Mouse (Mus musculus): ENCODE results near the gene Adam11. TPM values are rescaled to one million over a fixed set of nuclear protein-coding genes. Genes with fewer than 3 reads are reported as not detected.

Gene Adam11
- polyA plus RNA-seq, 1 experiment from 2014 or later: 32.8 TPM

DNA sequence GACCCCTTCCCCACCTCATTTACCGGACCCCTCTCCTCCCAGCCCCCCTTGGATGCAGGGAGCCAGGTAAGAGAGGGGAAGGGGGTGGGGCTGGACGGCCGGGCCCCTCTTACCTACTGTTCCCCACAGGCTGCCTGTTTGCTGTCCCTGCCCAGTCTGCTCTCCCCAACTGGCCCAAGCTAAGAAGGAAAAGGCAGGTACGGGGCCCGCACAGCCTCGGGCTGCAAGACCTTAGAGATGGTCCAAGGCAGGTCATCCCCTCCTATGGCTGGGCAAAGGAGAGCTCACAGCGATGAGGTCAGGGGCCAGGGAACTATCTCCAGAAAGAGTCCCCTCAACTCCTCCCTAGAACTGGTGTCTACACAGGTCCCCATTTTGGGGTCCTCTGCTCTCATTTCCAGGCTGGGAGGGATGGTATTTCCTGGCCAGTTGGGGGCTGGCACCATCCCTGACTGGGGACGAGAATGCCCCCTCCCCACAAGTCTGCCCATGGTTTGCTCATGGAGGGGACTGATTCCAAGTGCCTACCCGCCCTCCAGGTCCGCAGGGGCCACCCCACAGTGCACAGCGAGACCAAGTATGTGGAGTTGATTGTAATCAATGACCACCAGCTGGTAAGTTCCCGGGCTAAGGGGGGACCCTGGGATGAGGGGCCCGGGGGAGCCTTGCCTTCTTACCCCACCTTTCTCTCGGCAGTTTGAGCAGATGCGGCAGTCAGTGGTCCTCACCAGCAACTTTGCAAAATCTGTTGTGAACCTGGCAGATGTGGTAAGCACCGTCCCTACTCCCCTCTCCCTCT lies 10.9 kb downstream of the Adam11 start:
- Histone ChIP-seq H3K36me3 (peaks cover 14% of the 10 kb centered on the region), H3K9ac (replicated peaks) (peak overlapping the region; percentile 7), H3K27me3 (peaks cover 4% of the 10 kb centered on the region; the same call in 1 of the 2 replicates), H3K4me2 (replicated peaks) (peak overlapping the region; percentile 41), H3K4me3 (replicated peaks) (no peak overlapping the region), H3K27ac (peak overlapping the region; percentile 53), H3K9me3 (no peaks in the 10 kb centered on the region), H3K4me1 (replicated peaks) (peaks cover 76% of the 10 kb centered on the region)
- ATAC-seq: no peak
- 22% methylated on average over 16 of the region's 16 CpGs for WGBS

DNA sequence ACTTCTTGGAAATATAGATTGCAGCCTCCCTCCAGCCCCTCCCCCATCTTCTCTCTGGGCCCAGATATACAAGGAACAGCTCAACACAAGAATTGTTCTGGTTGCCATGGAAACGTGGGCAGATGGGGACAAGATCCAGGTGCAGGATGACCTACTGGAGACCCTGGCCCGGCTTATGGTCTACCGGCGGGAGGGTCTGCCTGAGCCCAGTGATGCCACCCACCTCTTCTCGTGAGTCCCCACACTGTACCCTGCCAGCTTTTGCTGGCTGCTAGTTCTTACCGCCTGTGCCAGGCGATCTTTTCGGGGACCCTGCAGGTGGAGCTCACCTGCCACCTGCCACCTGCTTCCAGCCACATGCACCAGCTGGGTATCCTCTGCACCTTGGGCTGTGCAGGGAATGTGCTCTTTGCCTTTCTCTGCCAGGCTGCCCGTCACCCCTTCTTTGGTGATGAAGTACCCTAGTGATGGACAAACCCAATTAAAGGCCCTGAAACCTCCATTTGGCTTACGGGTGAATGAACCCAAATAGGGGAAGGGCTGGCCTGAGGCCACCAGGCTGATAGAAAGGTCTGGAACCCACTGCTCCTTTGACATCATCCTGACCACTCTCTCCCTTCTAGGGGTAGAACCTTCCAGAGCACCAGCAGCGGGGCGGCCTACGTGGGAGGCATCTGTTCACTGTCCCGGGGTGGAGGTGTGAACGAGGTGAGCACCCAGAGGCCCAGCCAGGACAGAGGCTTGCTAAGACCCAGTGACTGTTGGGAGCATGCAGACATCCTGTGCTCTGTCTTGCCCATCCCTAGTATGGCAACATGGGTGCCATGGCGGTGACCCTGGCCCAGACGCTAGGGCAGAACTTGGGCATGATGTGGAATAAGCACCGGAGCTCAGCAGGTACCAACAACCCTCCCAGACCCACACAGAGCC lies 11.8 kb downstream of the Adam11 start:
- Histone ChIP-seq H3K4me1 (replicated peaks) (peaks cover 77% of the 10 kb centered on the region), H3K9ac (replicated peaks) (peak overlapping the region; percentile 7; the same call in 1 of the 2 replicates), H3K27me3 (peaks cover 4% of the 10 kb centered on the region; the same call in 1 of the 2 replicates), H3K4me2 (replicated peaks) (peak overlapping the region; percentile 41), H3K9me3 (no peaks in the 10 kb centered on the region), H3K4me3 (replicated peaks) (no peak overlapping the region), H3K27ac (peak overlapping the region; percentile 96), H3K36me3 (peaks cover 18% of the 10 kb centered on the region)
- ATAC-seq: no peak
- 63% methylated on average over 18 of the region's 18 CpGs for WGBS

DNA sequence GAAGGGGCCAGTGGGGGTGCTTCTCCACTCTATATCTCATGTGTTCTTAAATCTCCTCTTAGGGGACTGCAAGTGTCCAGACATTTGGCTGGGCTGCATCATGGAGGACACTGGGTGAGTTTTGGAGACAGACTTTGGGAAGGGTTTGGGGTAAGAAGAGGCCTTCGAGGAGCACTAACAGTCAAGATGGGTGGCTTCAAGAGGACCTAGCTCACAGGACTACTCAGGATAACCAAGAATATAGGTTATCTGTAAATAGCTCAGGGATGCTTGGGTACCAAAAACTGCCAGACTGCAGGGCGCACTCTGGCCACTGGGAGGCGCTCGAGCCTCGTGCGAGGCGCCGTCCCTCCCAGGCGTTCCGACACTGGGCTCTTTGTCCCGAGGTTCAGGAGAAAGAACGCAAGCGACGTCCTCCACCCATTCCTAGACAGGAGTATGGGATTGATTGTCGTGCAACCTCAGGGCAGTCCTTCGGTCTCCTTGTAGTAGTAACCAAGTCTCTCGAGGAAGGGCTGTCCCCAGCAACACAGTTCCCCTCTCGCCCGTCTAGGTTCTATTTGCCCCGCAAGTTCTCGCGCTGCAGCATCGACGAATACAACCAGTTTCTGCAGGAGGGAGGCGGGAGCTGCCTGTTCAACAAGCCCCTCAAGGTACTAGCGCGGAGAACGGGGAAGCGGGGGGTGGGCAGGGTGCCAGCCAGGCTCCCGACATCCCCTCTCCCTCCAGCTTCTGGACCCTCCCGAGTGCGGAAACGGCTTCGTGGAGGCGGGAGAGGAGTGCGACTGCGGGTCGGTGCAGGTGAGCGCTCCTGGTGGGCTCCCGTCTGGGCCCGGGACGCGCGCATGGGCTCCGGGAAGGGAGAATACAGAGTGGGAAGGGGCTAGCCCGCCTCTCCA lies 12.7 kb downstream of the Adam11 start:
- peak overlapping the region; percentile 92 for H3K4me2 ChIP-seq (replicated peaks)
- ATAC-seq: peak; percentile 57
- peaks cover 80% of the 10 kb centered on the region for H3K4me1 ChIP-seq (replicated peaks)
- H3K9me3 ChIP-seq: no peaks in the 10 kb centered on the region
- H3K4me3 ChIP-seq (replicated peaks): peak overlapping the region; percentile 64
- H3K27me3 ChIP-seq: peaks cover 4% of the 10 kb centered on the region; the same call in 1 of the 2 replicates
- H3K9ac ChIP-seq (replicated peaks): peak overlapping the region; percentile 88
- H3K27ac ChIP-seq: peak overlapping the region; percentile 96
- under 1% methylated on average over 41 of the region's 46 CpGs for WGBS
- peaks cover 21% of the 10 kb centered on the region for H3K36me3 ChIP-seq

DNA sequence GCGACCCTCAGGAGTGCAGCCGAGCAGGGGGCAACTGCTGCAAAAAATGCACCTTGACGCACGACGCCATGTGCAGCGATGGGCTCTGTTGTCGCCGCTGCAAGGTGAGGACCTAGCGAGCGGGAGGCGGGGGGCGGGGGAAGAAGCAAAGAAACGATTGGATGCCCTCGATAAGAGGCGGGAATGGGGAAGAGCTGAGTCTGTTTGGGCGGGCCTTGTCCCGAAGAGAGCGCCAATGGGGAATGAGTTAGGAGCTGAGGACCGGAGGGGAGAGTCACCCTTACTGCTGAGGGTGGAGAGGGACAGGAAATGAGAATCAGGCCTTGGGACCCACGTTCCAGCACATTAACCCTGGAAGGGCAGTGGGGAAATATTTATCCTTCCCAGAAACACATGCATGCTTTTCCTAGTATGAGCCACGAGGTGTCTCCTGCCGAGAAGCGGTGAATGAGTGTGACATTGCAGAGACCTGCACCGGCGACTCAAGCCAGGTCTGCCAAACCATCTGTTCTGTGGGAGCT lies 13.4 kb downstream of the Adam11 start:
- peak; percentile 88 for ATAC-seq
- Histone ChIP-seq H3K4me2 (replicated peaks) (peak overlapping the region; percentile 92), H3K27ac (peak overlapping the region; percentile 96), H3K4me1 (replicated peaks) (peaks cover 73% of the 10 kb centered on the region), H3K9ac (replicated peaks) (peak overlapping the region; percentile 88), H3K4me3 (replicated peaks) (peak overlapping the region; percentile 64), H3K27me3 (peaks cover 4% of the 10 kb centered on the region; the same call in 1 of the 2 replicates), H3K9me3 (no peaks in the 10 kb centered on the region), H3K36me3 (peaks cover 21% of the 10 kb centered on the region)
- 2% methylated on average over 25 of the region's 25 CpGs for WGBS

DNA sequence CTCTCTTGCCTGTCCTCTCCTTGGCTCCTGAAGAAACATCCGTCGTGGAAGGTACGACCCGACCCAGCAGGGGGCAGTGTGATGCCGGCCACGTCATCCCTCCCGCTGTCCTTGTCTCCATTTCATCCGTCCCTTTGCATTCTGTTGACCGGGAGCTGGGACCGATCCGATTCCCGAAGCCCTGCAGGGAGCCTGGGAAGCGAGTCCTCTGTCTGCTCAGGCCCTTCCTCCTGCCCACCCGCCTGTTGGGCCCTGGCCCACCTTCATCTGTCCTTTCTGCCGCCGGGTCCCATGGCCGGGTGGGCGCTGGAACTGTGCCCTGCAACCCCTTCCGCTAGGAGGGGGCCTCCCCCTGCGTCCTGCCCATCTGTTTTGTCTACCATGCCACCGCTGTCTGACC lies 16.4 kb downstream of the Adam11 start:
- Histone ChIP-seq H3K9ac (replicated peaks) (peak overlapping the region; percentile 57), H3K4me3 (replicated peaks) (peak overlapping the region; percentile 19; the same call in 1 of the 2 replicates), H3K27me3 (peaks cover 4% of the 10 kb centered on the region; the same call in 1 of the 2 replicates), H3K36me3 (peaks cover 21% of the 10 kb centered on the region), H3K4me2 (replicated peaks) (peak overlapping the region; percentile 44), H3K9me3 (no peaks in the 10 kb centered on the region), H3K4me1 (replicated peaks) (peaks cover 44% of the 10 kb centered on the region), H3K27ac (no peak overlapping the region)
- 30% methylated on average over 21 of the region's 21 CpGs for WGBS
- no peak for ATAC-seq

DNA sequence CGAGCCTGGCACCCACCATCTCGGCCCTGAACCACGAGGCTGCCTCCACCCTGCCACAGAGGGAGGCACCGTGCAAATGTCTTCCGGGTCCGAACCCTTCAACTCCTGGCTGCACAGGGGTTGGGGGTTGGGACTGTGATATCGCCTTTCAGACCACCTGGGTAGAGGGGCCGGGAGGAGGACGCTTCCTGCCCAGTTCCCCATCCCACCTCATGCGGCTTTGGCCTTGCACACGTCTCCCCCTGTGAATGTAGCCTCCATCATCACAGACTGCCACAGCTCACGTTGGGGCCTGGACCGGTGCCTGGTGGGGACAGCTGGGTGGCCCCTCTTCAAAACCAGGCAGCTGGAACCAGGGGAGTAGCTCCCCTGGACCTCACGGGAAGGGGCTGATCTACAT lies 16.9 kb downstream of the Adam11 start:
- peaks cover 39% of the 10 kb centered on the region for H3K4me1 ChIP-seq (replicated peaks)
- peaks cover 4% of the 10 kb centered on the region; the same call in 1 of the 2 replicates for H3K27me3 ChIP-seq
- ATAC-seq: no peak
- no peak overlapping the region for H3K4me3 ChIP-seq (replicated peaks)
- H3K9me3 ChIP-seq: no peaks in the 10 kb centered on the region
- H3K9ac ChIP-seq (replicated peaks): no peak overlapping the region
- 32% methylated on average over 14 of the region's 14 CpGs for whole genome bisulfite sequencing
- no peak overlapping the region for H3K27ac ChIP-seq
- peak overlapping the region; percentile 44 for H3K4me2 ChIP-seq (replicated peaks)
- H3K36me3 ChIP-seq: peaks cover 21% of the 10 kb centered on the region

DNA sequence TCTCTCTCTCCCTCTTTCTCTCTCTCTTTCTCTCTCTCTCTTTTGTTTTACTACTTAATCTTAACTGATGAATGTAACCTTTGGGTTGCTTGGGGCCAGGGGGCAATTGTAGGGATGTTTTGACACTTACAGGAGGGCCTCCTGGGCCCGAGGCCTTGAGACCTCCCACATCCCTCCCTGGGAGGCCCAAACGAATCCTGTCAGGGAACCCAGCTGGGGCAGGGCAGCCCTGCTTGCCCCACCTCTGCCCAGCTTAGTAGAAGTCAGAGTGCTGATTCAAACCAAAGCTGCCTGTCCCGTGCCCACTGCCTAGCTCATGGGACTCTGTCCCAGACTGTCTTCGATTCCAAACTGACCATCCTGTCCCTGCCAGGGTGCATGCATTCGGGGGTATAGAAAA lies 17.4 kb downstream of the Adam11 start:
- WGBS: 43% methylated on average over 5 of the region's 5 CpGs
- Histone ChIP-seq H3K4me3 (replicated peaks) (no peak overlapping the region), H3K4me2 (replicated peaks) (no peak overlapping the region), H3K27ac (no peak overlapping the region), H3K9me3 (no peaks in the 10 kb centered on the region), H3K9ac (replicated peaks) (no peak overlapping the region), H3K36me3 (peaks cover 21% of the 10 kb centered on the region), H3K4me1 (replicated peaks) (peaks cover 34% of the 10 kb centered on the region), H3K27me3 (peaks cover 4% of the 10 kb centered on the region; the same call in 1 of the 2 replicates)
- ATAC-seq: no peak

DNA sequence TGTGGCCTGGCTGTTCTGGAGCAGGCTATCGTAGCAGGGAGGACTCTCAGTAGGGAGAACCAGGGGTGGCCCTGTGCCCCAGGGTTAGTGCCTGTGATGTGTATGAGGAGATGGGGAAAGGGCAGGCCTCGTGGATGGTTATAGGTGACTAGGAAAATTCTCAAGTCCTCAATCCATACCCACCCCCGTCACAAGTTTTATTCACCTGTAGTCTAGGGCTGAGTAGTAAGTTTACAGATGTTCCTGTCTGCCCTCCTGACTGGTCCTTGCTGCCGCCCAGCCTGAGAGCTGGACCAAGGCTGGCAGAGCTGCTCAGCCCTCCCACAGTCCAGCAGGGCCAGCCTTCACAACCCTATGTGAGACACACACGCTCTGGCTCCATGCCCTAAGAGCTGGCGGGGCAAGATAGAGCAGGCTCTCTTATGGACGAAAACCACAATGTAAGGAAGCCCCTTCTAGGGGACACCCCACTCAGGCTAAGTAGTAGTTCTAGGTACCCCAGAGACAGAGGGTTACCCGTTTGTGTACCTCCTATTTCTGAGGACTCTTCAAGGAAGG lies 17.9 kb downstream of the Adam11 start:
- Histone ChIP-seq H3K4me1 (replicated peaks) (peaks cover 33% of the 10 kb centered on the region), H3K4me2 (replicated peaks) (no peak overlapping the region), H3K27ac (no peak overlapping the region), H3K27me3 (peaks cover 4% of the 10 kb centered on the region; the same call in 1 of the 2 replicates), H3K4me3 (replicated peaks) (no peak overlapping the region), H3K9me3 (no peaks in the 10 kb centered on the region), H3K9ac (replicated peaks) (no peak overlapping the region), H3K36me3 (peaks cover 21% of the 10 kb centered on the region)
- no peak for ATAC-seq
- WGBS: 84% methylated on average over 8 of the region's 8 CpGs

DNA sequence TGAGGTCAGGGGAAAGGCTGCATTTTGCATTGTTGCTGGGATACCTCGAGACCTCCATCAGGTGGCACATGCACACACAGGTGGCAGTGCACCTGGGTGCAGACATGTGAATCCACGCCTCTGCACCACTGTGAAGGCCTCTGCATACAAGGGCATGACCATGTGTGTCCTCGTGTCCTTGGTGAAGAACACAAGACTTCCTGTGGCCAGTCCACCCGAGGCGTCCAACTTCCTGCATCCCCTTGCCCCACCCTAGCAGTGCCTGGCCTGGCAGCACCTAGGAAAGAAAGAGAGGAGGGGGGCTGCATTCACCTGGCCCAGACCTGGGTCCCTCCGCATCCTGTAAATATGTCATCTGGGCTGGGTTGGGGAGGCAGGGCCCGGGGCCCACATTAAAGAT lies 18.6 kb downstream of the Adam11 start:
- WGBS: 81% methylated on average over 7 of the region's 7 CpGs
- Histone ChIP-seq H3K27me3 (peaks cover 4% of the 10 kb centered on the region; the same call in 1 of the 2 replicates), H3K4me3 (replicated peaks) (no peak overlapping the region), H3K27ac (no peak overlapping the region), H3K9ac (replicated peaks) (0 out of 2 replicates have a peak overlapping the region, but pooled peaks have one; percentile 19), H3K9me3 (no peaks in the 10 kb centered on the region), H3K4me1 (replicated peaks) (peaks cover 33% of the 10 kb centered on the region), H3K4me2 (replicated peaks) (no peak overlapping the region), H3K36me3 (peaks cover 21% of the 10 kb centered on the region)
- ATAC-seq: no peak

DNA sequence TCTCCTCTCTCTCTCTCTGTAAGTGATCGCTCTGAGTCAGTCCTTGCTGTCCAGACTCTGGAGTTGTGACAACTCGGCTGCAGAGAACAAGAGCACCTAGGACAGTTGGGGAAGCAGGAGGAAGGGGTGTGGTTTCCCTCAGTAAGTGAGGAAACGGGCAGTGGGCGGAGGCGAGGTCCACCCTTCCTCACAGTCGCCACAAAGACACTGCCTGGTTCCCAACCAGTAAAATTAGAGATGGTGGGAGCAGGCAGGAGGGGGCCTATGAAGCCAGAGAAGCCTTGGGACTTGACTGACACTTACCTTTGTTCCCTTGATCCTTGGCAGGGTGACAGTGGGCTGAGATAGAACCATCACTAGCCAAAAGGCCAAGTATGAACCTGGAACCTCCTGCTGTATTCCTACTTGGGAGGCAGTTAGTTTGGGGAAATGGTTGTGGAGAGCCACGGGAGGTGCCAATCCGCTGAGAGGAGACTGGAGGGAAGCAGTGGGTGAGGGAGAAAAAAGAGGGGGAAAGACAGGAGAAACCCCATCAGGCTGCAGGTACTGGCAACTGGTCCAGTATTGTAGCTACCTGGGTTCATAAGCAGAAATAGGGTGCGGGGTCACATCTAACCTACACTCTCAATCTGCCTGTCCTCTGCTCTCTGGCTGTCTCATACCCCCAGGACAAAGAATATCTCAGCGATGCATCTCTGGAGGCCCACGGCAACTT lies 19.2 kb downstream of the Adam11 start:
- 53% methylated on average over 11 of the region's 11 CpGs for WGBS
- no peak overlapping the region for H3K27ac ChIP-seq
- no peak for ATAC-seq
- no peaks in the 10 kb centered on the region for H3K9me3 ChIP-seq
- H3K27me3 ChIP-seq: peaks cover 4% of the 10 kb centered on the region; the same call in 1 of the 2 replicates
- H3K4me3 ChIP-seq (replicated peaks): no peak overlapping the region
- H3K36me3 ChIP-seq: peaks cover 21% of the 10 kb centered on the region
- peaks cover 27% of the 10 kb centered on the region for H3K4me1 ChIP-seq (replicated peaks)
- peak overlapping the region; percentile 19; the same call in 1 of the 2 replicates for H3K9ac ChIP-seq (replicated peaks)
- no peak overlapping the region for H3K4me2 ChIP-seq (replicated peaks)
